Mouse (Mus musculus): ENCODE data around the gene Lrrtm4.

GRCm38 (mm10) chr6:80186791-80187190, 168.1 kb downstream of the Lrrtm4 start:
- TF ChIP-seq CTCF (IDR thresholded peaks at IDR 0.05; ENCODE audit: low read depth, low read length) (no peak), POLR2A (IDR thresholded peaks at IDR 0.05; ENCODE audit: borderline replicate concordance, low read depth, low read length) (no peak)

Data from bone marrow macrophage, adult 2 months (primary cell).